ENCODE assay signal across 8 mouse cellular contexts in genomic region chr4:124658412-124658851, GRCm38 (mm10). TPM values are rescaled to one million over a fixed set of nuclear protein-coding genes. Genes with fewer than 3 reads are reported as not detected.
A peak's percentile ranks its signal among the peaks of the same experiment; 100 is the strongest.
DNase-seq lines count a peak whose midpoint lies in the region; ATAC-seq lines count a peak whose summit lies in the region.

No protein-coding gene starts in this region.

- H3K9ac ChIP-seq in lung, embryonic 15.5 days: no peak overlapping the region
- H3K9ac ChIP-seq in embryonic facial prominence, embryonic 14.5 days (ENCODE audit: low read depth, low read length): 0 out of 2 replicates have a peak overlapping the region, but pooled peaks have one; percentile 30
- H3K9ac ChIP-seq in intestine, embryonic 15.5 days: no peak overlapping the region

- no peak overlapping the region for H3K27ac ChIP-seq in lung, embryonic 15.5 days
- H3K27ac ChIP-seq in embryonic facial prominence, embryonic 14.5 days (replicated peaks; ENCODE audit: low read depth, low read length): no peak overlapping the region
- H3K27ac ChIP-seq in intestine, embryonic 15.5 days: no peak overlapping the region

- no peak for DNase-seq in lung, adult 18-20 months
- peak; percentile 13 for DNase-seq in embryonic facial prominence, embryonic 14.5 days (ENCODE audit: low spot score)
- peak; percentile 21 for DNase-seq in naive thymus-derived CD4-positive, alpha-beta T cell, adult 2 months (ENCODE audit: low read depth)
- no peak for DNase-seq in adipocyte (ENCODE audit: low spot score)
- no peak for DNase-seq in thymus, adult 18-20 months
- no peak for DNase-seq in ovary, postnatal 36 days (ENCODE audit: low spot score)

- peak overlapping the region; percentile 60 for H3K4me3 ChIP-seq in lung, embryonic 15.5 days
- peak overlapping the region; percentile 61 for H3K4me3 ChIP-seq in embryonic facial prominence, embryonic 14.5 days (ENCODE audit: low read depth, low read length)
- peak overlapping the region; percentile 65 for H3K4me3 ChIP-seq in intestine, embryonic 15.5 days (replicated peaks)

- H3K9me3 ChIP-seq in lung, embryonic 15.5 days: no peaks in the 10 kb centered on the region
- H3K9me3 ChIP-seq in embryonic facial prominence, embryonic 14.5 days (ENCODE audit: control insufficient read depth, low read length): no peaks in the 10 kb centered on the region
- no peaks in the 10 kb centered on the region for H3K9me3 ChIP-seq in intestine, embryonic 15.5 days

- H3K27me3 ChIP-seq in lung, embryonic 15.5 days: peaks cover 100% of the 10 kb centered on the region
- peaks cover 91% of the 10 kb centered on the region for H3K27me3 ChIP-seq in embryonic facial prominence, embryonic 14.5 days (replicated peaks; ENCODE audit: control insufficient read depth, insufficient read depth, low read length)
- H3K27me3 ChIP-seq in intestine, embryonic 15.5 days (replicated peaks): peaks cover 90% of the 10 kb centered on the region

- H3K4me2 ChIP-seq in lung, embryonic 15.5 days: peak overlapping the region; percentile 97
- peak overlapping the region; percentile 98 for H3K4me2 ChIP-seq in embryonic facial prominence, embryonic 14.5 days (ENCODE audit: low read depth, low read length)
- H3K4me2 ChIP-seq in intestine, embryonic 15.5 days (replicated peaks): peak overlapping the region; percentile 96

- ATAC-seq in lung, embryonic 15.5 days (ENCODE audit: borderline replicate concordance, extremely low read depth, low FRiP score, low TSS enrichment): no peak
- ATAC-seq in embryonic facial prominence, embryonic 14.5 days (ENCODE audit: low read depth): no peak
- ATAC-seq in intestine, embryonic 15.5 days: no peak

- no peaks in the 10 kb centered on the region for H3K36me3 ChIP-seq in lung, embryonic 15.5 days
- H3K36me3 ChIP-seq in embryonic facial prominence, embryonic 14.5 days (ENCODE audit: control insufficient read depth, insufficient read depth, low read length): no peaks in the 10 kb centered on the region
- H3K36me3 ChIP-seq in intestine, embryonic 15.5 days: no peaks in the 10 kb centered on the region

- H3K4me1 ChIP-seq in lung, embryonic 15.5 days: peaks cover 34% of the 10 kb centered on the region
- peaks cover 13% of the 10 kb centered on the region for H3K4me1 ChIP-seq in embryonic facial prominence, embryonic 14.5 days (ENCODE audit: control insufficient read depth, insufficient read depth, low read length)
- H3K4me1 ChIP-seq in intestine, embryonic 15.5 days (replicated peaks): peaks cover 29% of the 10 kb centered on the region

- 2% methylated on average over 39 of the region's 39 CpGs for WGBS in lung, embryonic 15.5 days
- WGBS in embryonic facial prominence, embryonic 14.5 days: under 1% methylated on average over 31 of the region's 39 CpGs
- WGBS in intestine, embryonic 15.5 days: under 1% methylated on average over 39 of the region's 39 CpGs

RNA-seq across cellular contexts. Expression of gene Pou3f1, which starts 1.8 kb away (rescaled TPM):
- 0.06 and 0.14 TPM in 2 replicates for polyA plus RNA-seq in lung, embryonic 15.5 days (2015; fragmentation: Nextera tagmentation; extraction: Ambion mirVana)
- polyA plus RNA-seq in embryonic facial prominence, embryonic 14.5 days (2014; fragmentation: Nextera tagmentation; extraction: Ambion mirVana): 1.2 and 1.7 TPM in 2 replicates
- polyA plus RNA-seq in intestine, embryonic 15.5 days (2015; fragmentation: Nextera tagmentation; extraction: Ambion mirVana): 0.05 and 0.11 TPM in 2 replicates

RNA-seq across cellular contexts. Expression of gene Utp11, which starts 35.0 kb away (rescaled TPM):
- polyA plus RNA-seq in lung, embryonic 15.5 days (2015; fragmentation: Nextera tagmentation; extraction: Ambion mirVana): 57.7 and 60.8 TPM in 2 replicates
- 58.6 and 62.7 TPM in 2 replicates for polyA plus RNA-seq in embryonic facial prominence, embryonic 14.5 days (2014; fragmentation: Nextera tagmentation; extraction: Ambion mirVana)
- 58.7 and 67.6 TPM in 2 replicates for polyA plus RNA-seq in intestine, embryonic 15.5 days (2015; fragmentation: Nextera tagmentation; extraction: Ambion mirVana)

RNA-seq across cellular contexts. Expression of gene Fhl3, which starts 42.1 kb away (rescaled TPM):
- polyA plus RNA-seq in lung, embryonic 15.5 days (2015; fragmentation: Nextera tagmentation; extraction: Ambion mirVana): 5.3 and 9.3 TPM in 2 replicates
- polyA plus RNA-seq in embryonic facial prominence, embryonic 14.5 days (2014; fragmentation: Nextera tagmentation; extraction: Ambion mirVana): 15.7 and 18.2 TPM in 2 replicates
- polyA plus RNA-seq in intestine, embryonic 15.5 days (2015; fragmentation: Nextera tagmentation; extraction: Ambion mirVana): 8.8 and 11.8 TPM in 2 replicates

RNA-seq across cellular contexts. Expression of gene 3100002H09Rik, which starts 47.8 kb away (rescaled TPM):
- polyA plus RNA-seq in lung, embryonic 15.5 days (2015; fragmentation: Nextera tagmentation; extraction: Ambion mirVana): not detected in 2 replicates
- polyA plus RNA-seq in embryonic facial prominence, embryonic 14.5 days (2014; fragmentation: Nextera tagmentation; extraction: Ambion mirVana): 0.47 TPM in 1 of 2 replicates, not detected in the other
- not detected in 2 replicates for polyA plus RNA-seq in intestine, embryonic 15.5 days (2015; fragmentation: Nextera tagmentation; extraction: Ambion mirVana)

RNA-seq across cellular contexts. Expression of gene Sf3a3, which starts 56.1 kb away (rescaled TPM):
- 148 and 151 TPM in 2 replicates for polyA plus RNA-seq in lung, embryonic 15.5 days (2015; fragmentation: Nextera tagmentation; extraction: Ambion mirVana)
- 110 and 118 TPM in 2 replicates for polyA plus RNA-seq in embryonic facial prominence, embryonic 14.5 days (2014; fragmentation: Nextera tagmentation; extraction: Ambion mirVana)
- polyA plus RNA-seq in intestine, embryonic 15.5 days (2015; fragmentation: Nextera tagmentation; extraction: Ambion mirVana): 131 and 133 TPM in 2 replicates

Comparison
In these comparisons a context has a peak if more than half of its experiments do, and no peak if none do; other contexts are left out.
1. DNase-seq: peak in embryonic facial prominence, embryonic 14.5 days (single experiment) and naive thymus-derived CD4-positive, alpha-beta T cell, adult 2 months (single experiment); none in lung, adult 18-20 months (0 of 2), adipocyte (single experiment), thymus, adult 18-20 months (0 of 2) and ovary, postnatal 36 days (single experiment).
2. Peak in every context shown above with its lines, with median percentiles within 50 percentile points of each other: H3K4me2 ChIP-seq and H3K4me3 ChIP-seq.